Mouse (Mus musculus) splenic B cell, adult 2 months (primary cell): ENCODE results near the gene Pigp.

Source experiments
- DNase-seq: peaks from one replicate; pipeline ENCODE4 v3.0.0-alpha.2; 2011; ENCODE audit warnings: low read depth, low spot score
- H3K27me3 ChIP-seq: 2 replicates; pipeline ENCODE4 v1.6.1; 2012; ENCODE audit warnings: mild to moderate bottlenecking, low read length, moderate library complexity, mixed read lengths; ENCODE audit not compliant: control insufficient read depth, poor library complexity, insufficient read depth, severe bottlenecking
- H3K36me3 ChIP-seq: 2 replicates; pipeline ENCODE4 v1.6.1; 2012; ENCODE audit warnings: mild to moderate bottlenecking, low read length, moderate library complexity, mixed read lengths; ENCODE audit not compliant: control insufficient read depth, poor library complexity, insufficient read depth, severe bottlenecking

Pigp gene

GRCm38 (mm10) chr16:94371301-94371931 is at the start of gene Pigp:
Gene Pigp, minus strand, starts transcription at chr16:94371842.
- Histone ChIP-seq H3K36me3 (0 out of 2 replicates have a peak, but pooled peaks cover under 1% of the 10 kb centered on the region), H3K27me3 (no peaks in the 10 kb centered on the region)
- peak; percentile 58 for DNase-seq

GRCm38 (mm10) chr16:94420498-94420897 is 48.9 kb upstream of the Pigp start:
- H3K36me3 ChIP-seq = peaks cover 8% of the 10 kb centered on the region
- no peaks in the 10 kb centered on the region for H3K27me3 ChIP-seq
- peak; percentile 38 for DNase-seq

- H3K27me3 ChIP-seq = no peaks in the 10 kb centered on the region
- no peaks in the 10 kb centered on the region; the same call in none of the 2 replicates for H3K36me3 ChIP-seq
- no peak for DNase-seq
Measured at GRCm38 (mm10) chr16:94414151-94414550, 42.5 kb upstream of the Pigp start.

GRCm38 (mm10) chr16:94412760-94413159 is 41.1 kb upstream of the Pigp start:
- DNase-seq = no peak

GRCm38 (mm10) chr16:94412198-94412597 is 40.6 kb upstream of the Pigp start:
- Histone ChIP-seq H3K36me3 (no peaks in the 10 kb centered on the region; the same call in none of the 2 replicates), H3K27me3 (no peaks in the 10 kb centered on the region)
- DNase-seq = no peak

More at GRCm38 (mm10) chr16:94412760-94413159, 41.1 kb upstream of the Pigp start:
- no peaks in the 10 kb centered on the region; the same call in none of the 2 replicates for H3K36me3 ChIP-seq
- H3K27me3 ChIP-seq = no peaks in the 10 kb centered on the region

- no peaks in the 10 kb centered on the region for H3K27me3 ChIP-seq
- H3K36me3 ChIP-seq = no peaks in the 10 kb centered on the region; the same call in none of the 2 replicates
- DNase-seq = no peak
Measured at GRCm38 (mm10) chr16:94411287-94411686, 39.6 kb upstream of the Pigp start.

- no peaks in the 10 kb centered on the region for H3K27me3 ChIP-seq
- no peak for DNase-seq
- no peaks in the 10 kb centered on the region for H3K36me3 ChIP-seq
Measured at GRCm38 (mm10) chr16:94402185-94402584, 30.5 kb upstream of the Pigp start.

GRCm38 (mm10) chr16:94401636-94402035 is 30.0 kb upstream of the Pigp start:
- Histone ChIP-seq H3K27me3 (no peaks in the 10 kb centered on the region), H3K36me3 (no peaks in the 10 kb centered on the region)
- DNase-seq = no peak

- Histone ChIP-seq H3K27me3 (no peaks in the 10 kb centered on the region), H3K36me3 (peaks cover 4% of the 10 kb centered on the region; the same call in 1 of the 2 replicates)
- DNase-seq = no peak
Measured at GRCm38 (mm10) chr16:94399141-94399540, 27.5 kb upstream of the Pigp start.

- Histone ChIP-seq H3K27me3 (no peaks in the 10 kb centered on the region), H3K36me3 (peaks cover 4% of the 10 kb centered on the region; the same call in 1 of the 2 replicates)
- DNase-seq = no peak
Measured at GRCm38 (mm10) chr16:94396641-94397040, 25.0 kb upstream of the Pigp start.

- peaks cover 4% of the 10 kb centered on the region; the same call in 1 of the 2 replicates for H3K36me3 ChIP-seq
- no peaks in the 10 kb centered on the region for H3K27me3 ChIP-seq
- DNase-seq = no peak
Measured at GRCm38 (mm10) chr16:94395051-94395450, 23.4 kb upstream of the Pigp start.

- no peaks in the 10 kb centered on the region for H3K27me3 ChIP-seq
- DNase-seq = no peak
- peaks cover 4% of the 10 kb centered on the region; the same call in 1 of the 2 replicates for H3K36me3 ChIP-seq
Measured at GRCm38 (mm10) chr16:94392299-94392698, 20.7 kb upstream of the Pigp start.

- H3K36me3 ChIP-seq = no peaks in the 10 kb centered on the region
- DNase-seq = no peak
- no peaks in the 10 kb centered on the region for H3K27me3 ChIP-seq
Measured at GRCm38 (mm10) chr16:94387690-94388089, 16.0 kb upstream of the Pigp start.

GRCm38 (mm10) chr16:94383277-94383676 is 11.6 kb upstream of the Pigp start:
- Histone ChIP-seq H3K27me3 (no peaks in the 10 kb centered on the region), H3K36me3 (no peaks in the 10 kb centered on the region)
- DNase-seq = no peak

- Histone ChIP-seq H3K27me3 (no peaks in the 10 kb centered on the region), H3K36me3 (no peaks in the 10 kb centered on the region)
- no peak for DNase-seq
Measured at GRCm38 (mm10) chr16:94379386-94379785, 7.7 kb upstream of the Pigp start.

GRCm38 (mm10) chr16:94370915-94371300 is 734 bp downstream of the Pigp start:
- 0 out of 2 replicates have a peak, but pooled peaks cover 3% of the 10 kb centered on the region for H3K36me3 ChIP-seq
- peak; percentile 83 for DNase-seq
- no peaks in the 10 kb centered on the region for H3K27me3 ChIP-seq
